8 mouse cellular contexts compared by ENCODE assay signal in genomic region chrX:102251937-102252860, GRCm38 (mm10). TPM values are rescaled to one million over a fixed set of nuclear protein-coding genes. Genes with fewer than 3 reads are reported as not detected.
DNase-seq lines count a peak whose midpoint lies in the region; ATAC-seq and TF ChIP-seq lines count a peak whose summit lies in the region.

Gene Cited1 (minus strand): TSS chrX:102252181.

- ATAC-seq in forebrain, embryonic 13.5 days: peak; percentile 96
- peak; percentile 87 for ATAC-seq in liver, postnatal 0 days
- ATAC-seq in neural tube, embryonic 15.5 days (ENCODE audit: low FRiP score): peak; percentile 95

- H3K4me2 ChIP-seq in CH12.LX (ENCODE audit: insufficient read depth, low read depth, poor library complexity, severe bottlenecking): peak within 1 kb of the TSS; percentile 74
- H3K4me2 ChIP-seq in forebrain, embryonic 13.5 days: peak within 1 kb of the TSS; percentile 87
- H3K4me2 ChIP-seq in liver, postnatal 0 days (ENCODE audit: low read depth, low read length): peak within 1 kb of the TSS; percentile 81
- peak within 1 kb of the TSS; percentile 90 for H3K4me2 ChIP-seq in neural tube, embryonic 15.5 days

- H3K27ac ChIP-seq in CH12.LX (ENCODE audit: insufficient read depth, low read depth): no peak within 1 kb of the TSS
- H3K27ac ChIP-seq in forebrain, embryonic 13.5 days: no peak within 1 kb of the TSS; the same call in 1 of the 2 replicates
- no peak within 1 kb of the TSS for H3K27ac ChIP-seq in liver, postnatal 0 days (ENCODE audit: low read depth)
- H3K27ac ChIP-seq in neural tube, embryonic 15.5 days (replicated peaks): peak within 1 kb of the TSS; percentile 63

- no peak for TF ChIP-seq CTCF in CH12.LX (conservative IDR thresholded peaks at IDR 0.05 in 1 of 2, IDR thresholded peaks at IDR 0.05 in 1 of 2; ENCODE audit: low read depth in 2 of 2, low read length in 2 of 2)
- no peak for TF ChIP-seq CTCF in liver, postnatal 0 days (IDR thresholded peaks at IDR 0.05; ENCODE audit: low read depth)

- no peak for TF ChIP-seq RAD21 in CH12.LX (IDR thresholded peaks at IDR 0.05; ENCODE audit: low read depth, low read length)

- H3K79me2 ChIP-seq in CH12.LX (replicated peaks; ENCODE audit: control insufficient read depth, extremely low read depth, insufficient read depth, poor library complexity, severe bottlenecking): no peaks in the 10 kb centered on the region

- H3K9ac ChIP-seq in CH12.LX (ENCODE audit: insufficient read depth, low read depth): no peak within 1 kb of the TSS
- H3K9ac ChIP-seq in forebrain, embryonic 13.5 days: peak within 1 kb of the TSS; percentile 63
- H3K9ac ChIP-seq in liver, postnatal 0 days (replicated peaks): no peak within 1 kb of the TSS
- H3K9ac ChIP-seq in neural tube, embryonic 15.5 days (replicated peaks): peak within 1 kb of the TSS; percentile 50

- H3K36me3 ChIP-seq in CH12.LX (replicated peaks in 1 of 2; ENCODE audit: control insufficient read depth in 1 of 2, insufficient read depth in 1 of 2, low read length in 1 of 2): no peaks in the 10 kb centered on the region
- H3K36me3 ChIP-seq in forebrain, embryonic 13.5 days (ENCODE audit: poor library complexity, severe bottlenecking): no peaks in the 10 kb centered on the region
- no peaks in the 10 kb centered on the region for H3K36me3 ChIP-seq in liver, postnatal 0 days (replicated peaks; ENCODE audit: insufficient read depth, low read length)
- no peaks in the 10 kb centered on the region for H3K36me3 ChIP-seq in neural tube, embryonic 15.5 days

- no peak for TF ChIP-seq EP300 in CH12.LX (IDR thresholded peaks at IDR 0.05; ENCODE audit: low read length)
- no peak for TF ChIP-seq EP300 in liver, postnatal 0 days (IDR thresholded peaks at IDR 0.05; ENCODE audit: low read depth)

- 12% methylated on average over 44 of the region's 44 CpGs for WGBS in forebrain, embryonic 13.5 days
- 25% methylated on average over 44 of the region's 44 CpGs for WGBS in liver, postnatal 0 days (ENCODE audit: insufficient replicate concordance)
- WGBS in neural tube, embryonic 15.5 days: 19% methylated on average over 44 of the region's 44 CpGs

- H3K27me3 ChIP-seq in CH12.LX (replicated peaks): peaks cover 17% of the 10 kb centered on the region
- H3K27me3 ChIP-seq in forebrain, embryonic 13.5 days: peaks cover 55% of the 10 kb centered on the region
- peaks cover 51% of the 10 kb centered on the region for H3K27me3 ChIP-seq in liver, postnatal 0 days (ENCODE audit: insufficient read depth, low read length)
- H3K27me3 ChIP-seq in neural tube, embryonic 15.5 days (replicated peaks): peaks cover 54% of the 10 kb centered on the region

- no peaks in the 10 kb centered on the region for H3K9me3 ChIP-seq in CH12.LX (replicated peaks; ENCODE audit: low read length)
- H3K9me3 ChIP-seq in forebrain, embryonic 13.5 days (replicated peaks): no peaks in the 10 kb centered on the region
- H3K9me3 ChIP-seq in liver, postnatal 0 days (ENCODE audit: low read length): no peaks in the 10 kb centered on the region
- no peaks in the 10 kb centered on the region for H3K9me3 ChIP-seq in neural tube, embryonic 15.5 days (replicated peaks)

- in situ Hi-C loops in CH12.LX (cut with MboI; ENCODE audit: low pct_ligation_motif_present, low pct_unique_long_range_greater_than_20kb, low sequenced_read_pairs): loop anchor here (25.0 kb wide), 1 partner anchor 110 kb away; no protein-coding TSS in a partner anchor

- H3K4me3 ChIP-seq in CH12.LX (replicated peaks in 1 of 3; ENCODE audit: low read depth in 2 of 3, low read length in 2 of 3, poor library complexity in 1 of 3): peak within 1 kb of the TSS in 2 of 3 experiments; percentile 38 to 51
- peak within 1 kb of the TSS; percentile 51 for H3K4me3 ChIP-seq in forebrain, embryonic 13.5 days
- peak within 1 kb of the TSS; percentile 45 for H3K4me3 ChIP-seq in liver, postnatal 0 days (ENCODE audit: low read depth, low read length)
- peak within 1 kb of the TSS; percentile 57 for H3K4me3 ChIP-seq in neural tube, embryonic 15.5 days (replicated peaks)

- dilution Hi-C loops in CH12.LX (cut with MboI; ENCODE audit: extremely low pct_ligation_motif_present, extremely low pct_unique_long_range_greater_than_20kb, low sequenced_read_pairs): no loop called here

- DNase-seq in CH12.LX (ENCODE audit: extremely low read depth): peak; percentile 52
- DNase-seq in brain, embryonic 18.5 days (ENCODE audit: low read depth, low spot score): peak; percentile 61
- DNase-seq in heart, postnatal 14 days: peak; percentile 46 to 49
- peak; percentile 68 to 79 for DNase-seq in kidney, postnatal 4 days
- peak; percentile 56 for DNase-seq in liver, postnatal 0 days
- DNase-seq in thymus, postnatal 10 days (ENCODE audit: low spot score in 2 of 2): peak; percentile 12 to 38

- peaks cover 0 to 18% of the 10 kb centered on the region in 2 experiments; a peak in 2 of 4 replicates for H3K4me1 ChIP-seq in CH12.LX (ENCODE audit: control insufficient read depth in 1 of 2, insufficient read depth in 2 of 2)
- peaks cover 5% of the 10 kb centered on the region for H3K4me1 ChIP-seq in forebrain, embryonic 13.5 days
- no peaks in the 10 kb centered on the region for H3K4me1 ChIP-seq in liver, postnatal 0 days (ENCODE audit: insufficient read depth)
- H3K4me1 ChIP-seq in neural tube, embryonic 15.5 days: peaks cover 29% of the 10 kb centered on the region

- intact Hi-C loops in heart, postnatal 14 days (cut with DNase I): loop anchor here (5.0 kb wide), 2 partner anchors 55 to 225 kb away; no protein-coding TSS in a partner anchor

- TF ChIP-seq POLR2A in CH12.LX (IDR thresholded peaks at IDR 0.05; ENCODE audit: low read depth, low read length): no peak

TF ChIP-seq in CH12.LX, 34 proteins besides CTCF, POLR2A, EP300 and RAD21:
- TF ChIP-seq E2F4 (IDR thresholded peaks at IDR 0.05; ENCODE audit: insufficient replicate concordance, low read depth, low read length) (no peak), SMC3 (IDR thresholded peaks at IDR 0.05; ENCODE audit: low read depth, low read length) (no peak)

RNA-seq across cellular contexts. Expression of gene Cited1, which starts in this region (rescaled TPM):
- total RNA-seq in CH12.LX (2012; rRNA removed) (0.51 and 0.59 TPM in 2 replicates), CH12.LX (2014; rRNA removed) (0.86 and 1.4 TPM in 2 replicates)
- polyA plus RNA-seq in CH12.LX (2012; ENCODE audit: insufficient read length, low read depth): 2.7 and 3.6 TPM in 2 replicates
- 8.2 and 8.5 TPM in 2 replicates for polyA plus RNA-seq in forebrain, embryonic 13.5 days (2015; fragmentation: Nextera tagmentation; extraction: Ambion mirVana)
- total RNA-seq in heart, postnatal 14 days (2021): 1 to 10 TPM; 4.2 to 4.4 TPM
- polyA plus RNA-seq in liver, postnatal 0 days (2015; fragmentation: Nextera tagmentation; extraction: Ambion mirVana): 0.74 and 0.78 TPM in 2 replicates
- 9.9 and 13.2 TPM in 2 replicates for polyA plus RNA-seq in neural tube, embryonic 15.5 days (2015; fragmentation: Nextera tagmentation; extraction: Ambion mirVana)

Comparison
In these comparisons a context has a peak if more than half of its experiments do, and no peak if none do; other contexts are left out.
1. Peak in DNase-seq, ATAC-seq, H3K4me3 ChIP-seq and H3K4me2 ChIP-seq in liver, postnatal 0 days; RNA of the gene not detected or under 1 TPM.
2. H3K9ac ChIP-seq: peak in forebrain, embryonic 13.5 days (single experiment) and neural tube, embryonic 15.5 days (single experiment); none in CH12.LX (single experiment) and liver, postnatal 0 days (single experiment).
3. Peak in every context shown above with its lines, with median percentiles within 50 percentile points of each other: DNase-seq, H3K4me2 ChIP-seq, H3K4me3 ChIP-seq and ATAC-seq.